16 mouse cellular contexts compared by ENCODE assay signal in the genomic region with DNA sequence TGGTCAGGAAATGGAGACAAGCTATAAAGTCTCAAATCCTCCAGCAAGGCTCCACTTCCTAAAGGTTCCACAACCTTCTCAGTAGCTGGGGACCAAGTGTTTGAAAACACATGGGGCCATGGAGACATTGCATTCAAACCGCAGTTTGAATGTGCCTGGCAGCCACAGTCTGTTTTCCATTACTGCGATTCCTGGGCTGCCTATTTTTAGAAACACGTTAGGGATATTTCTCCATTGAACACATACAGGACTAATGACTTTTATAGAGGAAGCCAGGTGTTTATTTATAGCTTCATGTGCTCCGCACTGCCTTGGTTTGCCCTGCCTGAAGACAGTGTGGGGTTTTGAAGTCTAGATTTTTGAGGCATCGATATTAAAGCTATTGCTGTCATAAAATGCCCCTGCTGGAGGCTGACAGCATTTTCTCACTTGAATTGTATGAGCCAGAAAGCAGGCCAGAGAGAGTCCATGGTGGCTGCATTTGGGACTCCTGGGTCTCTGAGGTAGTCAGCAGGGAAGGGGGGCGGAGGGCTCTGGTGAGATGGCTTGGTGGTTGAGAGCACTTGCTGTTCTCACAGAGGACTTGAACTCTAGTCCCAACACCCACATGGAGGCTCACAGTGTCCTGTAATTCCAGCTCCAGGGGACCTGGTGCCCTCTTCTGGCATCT. TPM values are rescaled to one million over a fixed set of nuclear protein-coding genes. Genes with fewer than 3 reads are reported as not detected.
A peak's percentile ranks its signal among the peaks of the same experiment; 100 is the strongest.
DNase-seq lines count a peak whose midpoint lies in the region; ATAC-seq and TF ChIP-seq lines count a peak whose summit lies in the region.
"Had no signal": no experiment of that assay in that cellular context is flagged by ENCODE, and none has a peak within 500 bp of the region (broad histone marks: within the 10 kb centered on the region; RNA-seq: fewer than 3 reads in every experiment).

No protein-coding gene starts in this region.

- TF ChIP-seq EP300 in stomach, postnatal 0 days (optimal IDR thresholded peaks at IDR 0.05), result no peak

- H3K36me3 ChIP-seq in kidney, postnatal 0 days (ENCODE audit: insufficient read depth, low read length), result no peaks in the 10 kb centered on the region
- H3K36me3 ChIP-seq in embryonic facial prominence, embryonic 12.5 days, result no peaks in the 10 kb centered on the region
- no peaks in the 10 kb centered on the region for H3K36me3 ChIP-seq in heart, embryonic 15.5 days
- no peaks in the 10 kb centered on the region for H3K36me3 ChIP-seq in stomach, postnatal 0 days (ENCODE audit: control insufficient read depth, insufficient read depth, low read length)
- H3K36me3 ChIP-seq: forebrain, embryonic 10.5 days had no signal

- WGBS in kidney, postnatal 0 days, result 59% methylated on average over 6 of the region's 6 CpGs
- WGBS in embryonic facial prominence, embryonic 12.5 days, result 55% methylated on average over 6 of the region's 6 CpGs
- WGBS in heart, embryonic 15.5 days, result 44% methylated on average over 6 of the region's 6 CpGs
- 65% methylated on average over 6 of the region's 6 CpGs for WGBS in stomach, postnatal 0 days

- no peaks in the 10 kb centered on the region for H3K27me3 ChIP-seq in kidney, postnatal 0 days (ENCODE audit: insufficient read depth, low read length)
- no peaks in the 10 kb centered on the region for H3K27me3 ChIP-seq in embryonic facial prominence, embryonic 12.5 days
- H3K27me3 ChIP-seq in heart, embryonic 15.5 days, result no peaks in the 10 kb centered on the region
- H3K27me3 ChIP-seq in stomach, postnatal 0 days (ENCODE audit: control insufficient read depth, insufficient read depth, low read length), result no peaks in the 10 kb centered on the region

- H3K4me1 ChIP-seq in kidney, postnatal 0 days (replicated peaks; ENCODE audit: insufficient read depth, low read length), result no peaks in the 10 kb centered on the region
- peaks cover 7% of the 10 kb centered on the region for H3K4me1 ChIP-seq in embryonic facial prominence, embryonic 12.5 days
- peaks cover 23% of the 10 kb centered on the region for H3K4me1 ChIP-seq in heart, embryonic 15.5 days (replicated peaks)
- peaks cover 2% of the 10 kb centered on the region; the same call in 1 of the 2 replicates for H3K4me1 ChIP-seq in stomach, postnatal 0 days (replicated peaks; ENCODE audit: control insufficient read depth, insufficient read depth)
- H3K4me1 ChIP-seq: forebrain, embryonic 10.5 days; megakaryocyte, embryonic 14.5 days had no signal

- TF ChIP-seq CTCF in kidney, postnatal 0 days (IDR thresholded peaks at IDR 0.05; ENCODE audit: low read depth), result peak; percentile 21; the same call in 1 of the 2 replicates
- TF ChIP-seq CTCF in stomach, postnatal 0 days (IDR thresholded peaks at IDR 0.05; ENCODE audit: low read depth), result peak; percentile 21; the same call in 1 of the 2 replicates

- H3K4me3 ChIP-seq in kidney, postnatal 0 days (replicated peaks; ENCODE audit: low read depth, low read length), result no peak overlapping the region
- no peak overlapping the region for H3K4me3 ChIP-seq in embryonic facial prominence, embryonic 12.5 days
- H3K4me3 ChIP-seq in heart, embryonic 15.5 days, result no peak overlapping the region
- no peak overlapping the region for H3K4me3 ChIP-seq in stomach, postnatal 0 days (ENCODE audit: low read depth, low read length)
- H3K4me3 ChIP-seq: forebrain, embryonic 10.5 days; megakaryocyte, embryonic 14.5 days; myocyte had no signal

- no peak for ATAC-seq in kidney, postnatal 0 days (replicated peaks; ENCODE audit: low FRiP score, low read depth)
- ATAC-seq in embryonic facial prominence, embryonic 12.5 days (ENCODE audit: insufficient number of reproducible peaks, insufficient read depth, low FRiP score, low TSS enrichment), result no peak
- ATAC-seq in heart, embryonic 15.5 days (replicated peaks; ENCODE audit: insufficient number of reproducible peaks, insufficient read depth, low FRiP score, low read depth), result 0 out of 2 replicates have a peak, but pooled peaks have one; percentile 25
- ATAC-seq in stomach, postnatal 0 days (ENCODE audit: low FRiP score, low TSS enrichment), result no peak
- ATAC-seq in activated CD4-positive, CD25-positive, alpha-beta regulatory T cell, adult 4 months, result no peak
- ATAC-seq: hindbrain, embryonic 16.5 days had no signal

- DNase-seq in kidney, postnatal 0 days (ENCODE audit: low spot score), result no peak
- DNase-seq in kidney, postnatal 4 days, result no peak
- DNase-seq in stomach, postnatal 0 days (ENCODE audit: low spot score), result no peak
- DNase-seq in adrenal gland, adult 2 months, result no peak
- DNase-seq: cerebellum, postnatal 36 days; gastrocnemius, postnatal 14 days; kidney, postnatal 14 days; lung, adult 18-20 months; right cerebral cortex, postnatal 4 days had no signal

- no peak overlapping the region for H3K9ac ChIP-seq in kidney, postnatal 0 days (ENCODE audit: low read depth, low read length)
- no peak overlapping the region for H3K9ac ChIP-seq in embryonic facial prominence, embryonic 12.5 days
- H3K9ac ChIP-seq in heart, embryonic 15.5 days, result no peak overlapping the region
- no peak overlapping the region for H3K9ac ChIP-seq in stomach, postnatal 0 days (ENCODE audit: low read length)

- no peak overlapping the region for H3K4me2 ChIP-seq in kidney, postnatal 0 days (ENCODE audit: low read length)
- H3K4me2 ChIP-seq in embryonic facial prominence, embryonic 12.5 days (replicated peaks), result no peak overlapping the region
- H3K4me2 ChIP-seq in heart, embryonic 15.5 days, result no peak overlapping the region
- H3K4me2 ChIP-seq in stomach, postnatal 0 days (replicated peaks; ENCODE audit: low read depth), result no peak overlapping the region

- no peaks in the 10 kb centered on the region for H3K9me3 ChIP-seq in kidney, postnatal 0 days (replicated peaks; ENCODE audit: low read length)
- no peaks in the 10 kb centered on the region for H3K9me3 ChIP-seq in embryonic facial prominence, embryonic 12.5 days
- H3K9me3 ChIP-seq in heart, embryonic 15.5 days (replicated peaks), result no peaks in the 10 kb centered on the region
- H3K9me3 ChIP-seq in stomach, postnatal 0 days (ENCODE audit: control insufficient read depth, low read length), result no peaks in the 10 kb centered on the region
- H3K9me3 ChIP-seq: forebrain, embryonic 10.5 days had no signal

- H3K27ac ChIP-seq in kidney, postnatal 0 days, result no peak overlapping the region
- H3K27ac ChIP-seq in embryonic facial prominence, embryonic 12.5 days, result peak overlapping the region; percentile 78
- peak overlapping the region; percentile 63 for H3K27ac ChIP-seq in heart, embryonic 15.5 days
- H3K27ac ChIP-seq in stomach, postnatal 0 days (replicated peaks), result 0 out of 2 replicates have a peak overlapping the region, but pooled peaks have one; percentile 8
- H3K27ac ChIP-seq: forebrain, embryonic 10.5 days had no signal

RNA-seq across cellular contexts. Expression of a gene that starts 35.1 kb away (rescaled TPM):
- 1.3 and 1.6 TPM in 2 replicates for polyA plus RNA-seq in kidney, postnatal 0 days (2015; fragmentation: Nextera tagmentation; extraction: Ambion mirVana)
- polyA plus RNA-seq in embryonic facial prominence, embryonic 12.5 days (2016; fragmentation: Nextera tagmentation; extraction: Ambion mirVana), result 2.4 and 3.3 TPM in 2 replicates
- polyA plus RNA-seq in heart, embryonic 15.5 days (2015; fragmentation: Nextera tagmentation; extraction: Ambion mirVana), result 1.4 and 2.1 TPM in 2 replicates
- 1.1 and 1.2 TPM in 2 replicates for polyA plus RNA-seq in stomach, postnatal 0 days (2015; fragmentation: Nextera tagmentation; extraction: Ambion mirVana)
- total RNA-seq in adrenal gland, adult 2 months (2021), result 1 to 10 TPM; 4.3 to 4.7 TPM
- polyA plus RNA-seq in adrenal gland, adult 2 months (2012; rRNA removed), result 1.7 and 2.0 TPM in 2 replicates
- under 1 TPM; 0.45 to 0.65 TPM for polyA plus RNA-seq in activated CD4-positive, CD25-positive, alpha-beta regulatory T cell, adult 4 months (2017; shearing (Covaris generic))

RNA-seq across cellular contexts. Expression of a gene that starts 36.5 kb away (rescaled TPM):
- polyA plus RNA-seq in kidney, postnatal 0 days (2015; fragmentation: Nextera tagmentation; extraction: Ambion mirVana), result 39.5 and 44.8 TPM in 2 replicates
- polyA plus RNA-seq in embryonic facial prominence, embryonic 12.5 days (2016; fragmentation: Nextera tagmentation; extraction: Ambion mirVana), result 50.0 and 50.7 TPM in 2 replicates
- 19.7 and 24.4 TPM in 2 replicates for polyA plus RNA-seq in heart, embryonic 15.5 days (2015; fragmentation: Nextera tagmentation; extraction: Ambion mirVana)
- 14.3 and 14.8 TPM in 2 replicates for polyA plus RNA-seq in stomach, postnatal 0 days (2015; fragmentation: Nextera tagmentation; extraction: Ambion mirVana)
- 10 to 100 TPM; 29.1 to 46.0 TPM for total RNA-seq in adrenal gland, adult 2 months (2021)
- polyA plus RNA-seq in adrenal gland, adult 2 months (2012; rRNA removed), result 0.67 and 1.9 TPM in 2 replicates
- polyA plus RNA-seq in activated CD4-positive, CD25-positive, alpha-beta regulatory T cell, adult 4 months (2017; shearing (Covaris generic)), result 10 to 100 TPM; 24.6 to 30.7 TPM

RNA-seq across cellular contexts. Expression of a gene that starts 36.8 kb away (rescaled TPM):
- 13.3 and 18.2 TPM in 2 replicates for polyA plus RNA-seq in kidney, postnatal 0 days (2015; fragmentation: Nextera tagmentation; extraction: Ambion mirVana)
- polyA plus RNA-seq in embryonic facial prominence, embryonic 12.5 days (2016; fragmentation: Nextera tagmentation; extraction: Ambion mirVana), result 4.7 and 4.9 TPM in 2 replicates
- 13.4 and 13.7 TPM in 2 replicates for polyA plus RNA-seq in heart, embryonic 15.5 days (2015; fragmentation: Nextera tagmentation; extraction: Ambion mirVana)
- polyA plus RNA-seq in stomach, postnatal 0 days (2015; fragmentation: Nextera tagmentation; extraction: Ambion mirVana), result 9.2 and 10.8 TPM in 2 replicates
- total RNA-seq in adrenal gland, adult 2 months (2021), result 10 to 100 TPM; 16.2 to 18.7 TPM
- 62.7 and 69.8 TPM in 2 replicates for polyA plus RNA-seq in adrenal gland, adult 2 months (2012; rRNA removed)
- 10 to 100 TPM; 10.9 to 16.7 TPM for polyA plus RNA-seq in activated CD4-positive, CD25-positive, alpha-beta regulatory T cell, adult 4 months (2017; shearing (Covaris generic))
